Mouse (Mus musculus) midbrain, embryonic 16.5 days (tissue): ENCODE results near the gene Fam172a. TPM values are rescaled to one million over a fixed set of nuclear protein-coding genes. Genes with fewer than 3 reads are reported as not detected.
A peak's percentile ranks its signal among the peaks of the same experiment; 100 is the strongest.

ENCODE experiments used
- ATAC-seq: fragments of 200-750 bp; cut with Nextera tagmentation; 2 replicates; pipeline ENCODE4 v1.8.0; 2017; ENCODE audit warnings: moderate TSS enrichment
- H3K27ac ChIP-seq: fragments of 300-500 bp; sonication (generic); 2 replicates; pipeline ENCODE4 v1.5.1; 2014; ENCODE audit warnings: mild to moderate bottlenecking, low read length, mixed read lengths
- H3K27me3 ChIP-seq: fragments of 300-500 bp; sonication (generic); 2 replicates; pipeline ENCODE4 v1.6.1; 2014; ENCODE audit warnings: low read depth, low read length, mixed read lengths; ENCODE audit not compliant: control insufficient read depth, insufficient read depth
- H3K36me3 ChIP-seq: fragments of 300-500 bp; sonication (generic); 2 replicates; pipeline ENCODE4 v1.6.1; 2014; ENCODE audit warnings: mild to moderate bottlenecking, low read length, moderate library complexity, mixed read lengths; ENCODE audit not compliant: control insufficient read depth, insufficient read depth
- H3K4me1 ChIP-seq: fragments of 300-500 bp; sonication (generic); 2 replicates; pipeline ENCODE4 v1.6.1; 2014; ENCODE audit warnings: mild to moderate bottlenecking, low read length, mixed read lengths; ENCODE audit not compliant: control insufficient read depth, insufficient read depth
- H3K4me2 ChIP-seq: fragments of 300-500 bp; sonication (generic); 2 replicates; pipeline ENCODE4 v1.6.1; 2014; ENCODE audit warnings: mild to moderate bottlenecking, low read length, mixed read lengths
- H3K4me3 ChIP-seq: fragments of 300-500 bp; sonication (generic); 2 replicates; pipeline ENCODE4 v1.5.1; 2014; ENCODE audit warnings: low read depth, mild to moderate bottlenecking, low read length, moderate library complexity, mixed read lengths
- H3K9ac ChIP-seq: fragments of 300-500 bp; sonication (generic); 2 replicates; pipeline ENCODE4 v1.6.1; 2014; ENCODE audit warnings: low read depth, low read length, mixed read lengths
- H3K9me3 ChIP-seq: fragments of 300-500 bp; sonication (generic); replicated peaks from 2 replicates; pipeline ENCODE4 v1.6.1; 2014; ENCODE audit warnings: mild to moderate bottlenecking, low read length, mixed read lengths; ENCODE audit not compliant: control insufficient read depth, poor library complexity, severe bottlenecking
- WGBS: fragments of 180-500 bp; shearing (Covaris S2); extraction: QIAGEN DNeasy Blood & Tissue Kit; methylation state at CpG from one replicate; pipeline ENCODE4 v1.1.7; 2014; 5-methylcytosine and 5-hydroxymethylcytosine counted together
- polyA plus RNA-seq: library from polyadenylated mRNA; unstranded; fragments of >200 nt; fragmentation: Nextera tagmentation; extraction: Ambion mirVana; gene quantifications from 2 replicates; pipeline ENCODE4 v1.2.1, GENCODE M21; 2015

The Fam172a gene
- polyA plus RNA-seq, 1 experiment from 2014 or later = 43.0 TPM

DNA sequence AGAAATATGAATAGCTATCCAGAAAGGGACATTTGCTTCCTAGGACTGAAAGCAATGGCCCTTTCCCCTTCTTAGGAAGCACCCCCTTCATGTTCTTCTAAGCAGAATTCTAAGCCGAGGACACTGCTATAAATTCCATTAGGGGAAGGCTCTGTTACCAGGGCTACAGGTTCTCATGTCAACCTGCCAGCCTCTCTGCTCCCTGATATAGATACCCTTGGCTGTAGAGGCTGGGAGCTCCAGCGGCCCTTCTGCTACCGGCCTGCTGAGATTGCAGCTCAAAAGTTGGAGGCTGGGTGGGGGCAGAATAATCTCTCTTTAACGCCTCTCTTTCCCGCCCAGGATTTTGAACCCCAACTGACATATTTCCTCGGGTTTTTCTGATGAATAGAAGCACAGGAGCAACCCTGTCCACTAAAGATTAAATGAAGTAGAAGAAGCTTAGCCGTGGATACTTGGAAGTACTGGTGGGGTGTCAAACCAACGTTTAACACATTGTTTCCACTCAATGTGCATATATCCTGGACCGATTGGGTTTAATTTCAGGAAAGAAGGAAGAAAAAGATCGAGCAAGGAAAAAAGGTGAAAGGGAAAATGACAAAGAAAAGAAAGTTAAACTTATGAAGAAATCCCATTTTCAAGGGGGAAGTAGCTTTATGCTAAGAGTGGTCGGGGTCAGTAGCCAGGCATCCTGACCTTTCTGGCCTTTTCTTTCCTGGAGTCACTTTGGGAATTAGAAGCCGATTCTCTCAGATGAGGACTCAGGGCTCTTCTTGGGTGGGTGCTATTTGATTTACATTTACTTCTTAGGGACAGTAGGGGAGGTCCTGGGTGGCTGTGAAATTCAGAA, 506.2 kb downstream of the Fam172a start:
- Histone ChIP-seq H3K4me1 (peaks cover 31% of the 10 kb centered on the region), H3K4me2 (peak overlapping the region; percentile 39), H3K9ac (peak overlapping the region; percentile 12; the same call in 1 of the 2 replicates), H3K27me3 (no peaks in the 10 kb centered on the region; the same call in 1 of the 2 replicates), H3K27ac (peak overlapping the region; percentile 14; the same call in 1 of the 2 replicates), H3K9me3 (no peaks in the 10 kb centered on the region), H3K4me3 (no peak overlapping the region), H3K36me3 (no peaks in the 10 kb centered on the region)
- ATAC-seq = no peak
- WGBS = 14% methylated on average over 12 of the region's 12 CpGs

GRCm38 (mm10) chr13:78208689-78209410, 507.0 kb downstream of the Fam172a start:
- 14% methylated on average over 14 of the region's 14 CpGs for WGBS
- H3K4me2 ChIP-seq = peak overlapping the region; percentile 72
- H3K4me1 ChIP-seq = peaks cover 31% of the 10 kb centered on the region
- peak overlapping the region; percentile 48; the same call in 1 of the 2 replicates for H3K27ac ChIP-seq
- no peaks in the 10 kb centered on the region; the same call in 1 of the 2 replicates for H3K27me3 ChIP-seq
- no peak overlapping the region; the same call in 1 of the 2 replicates for H3K4me3 ChIP-seq
- H3K9me3 ChIP-seq = no peaks in the 10 kb centered on the region
- H3K9ac ChIP-seq = 0 out of 2 replicates have a peak overlapping the region, but pooled peaks have one; percentile 32
- no peak for ATAC-seq
- H3K36me3 ChIP-seq = no peaks in the 10 kb centered on the region

- no peaks in the 10 kb centered on the region for H3K9me3 ChIP-seq
- H3K4me2 ChIP-seq = peak overlapping the region; percentile 72
- H3K4me1 ChIP-seq = peaks cover 23% of the 10 kb centered on the region
- H3K4me3 ChIP-seq = peak overlapping the region; percentile 36
- no peaks in the 10 kb centered on the region; the same call in 1 of the 2 replicates for H3K27me3 ChIP-seq
- H3K36me3 ChIP-seq = no peaks in the 10 kb centered on the region
- H3K9ac ChIP-seq = peak overlapping the region; percentile 47
- no peak for ATAC-seq
- H3K27ac ChIP-seq = peak overlapping the region; percentile 68
- WGBS = 1% methylated on average over 12 of the region's 12 CpGs
Observed at GRCm38 (mm10) chr13:78209611-78210028, 507.8 kb downstream of the Fam172a start.

- ATAC-seq = peak; percentile 60
- Histone ChIP-seq H3K36me3 (no peaks in the 10 kb centered on the region), H3K4me1 (peaks cover 20% of the 10 kb centered on the region; the same call in 1 of the 2 replicates), H3K4me2 (peak overlapping the region; percentile 72), H3K27me3 (no peaks in the 10 kb centered on the region; the same call in 1 of the 2 replicates), H3K4me3 (peak overlapping the region; percentile 36), H3K27ac (peak overlapping the region; percentile 68), H3K9ac (peak overlapping the region; percentile 47), H3K9me3 (no peaks in the 10 kb centered on the region)
- WGBS = under 1% methylated on average over 38 of the region's 38 CpGs
Observed at GRCm38 (mm10) chr13:78210029-78210747, 508.4 kb downstream of the Fam172a start.

DNA sequence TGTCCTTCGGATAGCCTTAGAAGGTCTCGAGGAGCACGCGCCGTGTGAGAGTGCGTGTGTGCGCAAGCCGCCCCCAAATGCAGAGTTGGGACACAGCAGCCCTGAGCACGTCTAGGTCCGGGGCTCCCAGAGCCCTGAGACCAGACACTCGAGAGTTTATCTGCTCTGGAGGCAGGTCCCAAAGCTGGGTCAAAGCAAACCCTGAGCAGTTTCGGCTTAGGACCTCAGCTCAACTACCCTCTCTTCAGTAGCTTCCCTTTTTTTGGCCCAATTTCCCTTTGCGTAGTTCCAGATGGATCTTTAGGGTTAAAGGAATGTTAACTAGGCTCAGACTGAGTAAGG, 508.9 kb downstream of the Fam172a start:
- peak overlapping the region; percentile 68 for H3K27ac ChIP-seq
- peaks cover 16% of the 10 kb centered on the region; the same call in 1 of the 2 replicates for H3K4me1 ChIP-seq
- peak overlapping the region; percentile 47 for H3K9ac ChIP-seq
- H3K9me3 ChIP-seq = no peaks in the 10 kb centered on the region
- H3K36me3 ChIP-seq = no peaks in the 10 kb centered on the region
- H3K27me3 ChIP-seq = no peaks in the 10 kb centered on the region; the same call in 1 of the 2 replicates
- peak overlapping the region; percentile 36 for H3K4me3 ChIP-seq
- ATAC-seq = peak; percentile 49
- 11% methylated on average over 13 of the region's 13 CpGs for WGBS
- peak overlapping the region; percentile 72 for H3K4me2 ChIP-seq

DNA sequence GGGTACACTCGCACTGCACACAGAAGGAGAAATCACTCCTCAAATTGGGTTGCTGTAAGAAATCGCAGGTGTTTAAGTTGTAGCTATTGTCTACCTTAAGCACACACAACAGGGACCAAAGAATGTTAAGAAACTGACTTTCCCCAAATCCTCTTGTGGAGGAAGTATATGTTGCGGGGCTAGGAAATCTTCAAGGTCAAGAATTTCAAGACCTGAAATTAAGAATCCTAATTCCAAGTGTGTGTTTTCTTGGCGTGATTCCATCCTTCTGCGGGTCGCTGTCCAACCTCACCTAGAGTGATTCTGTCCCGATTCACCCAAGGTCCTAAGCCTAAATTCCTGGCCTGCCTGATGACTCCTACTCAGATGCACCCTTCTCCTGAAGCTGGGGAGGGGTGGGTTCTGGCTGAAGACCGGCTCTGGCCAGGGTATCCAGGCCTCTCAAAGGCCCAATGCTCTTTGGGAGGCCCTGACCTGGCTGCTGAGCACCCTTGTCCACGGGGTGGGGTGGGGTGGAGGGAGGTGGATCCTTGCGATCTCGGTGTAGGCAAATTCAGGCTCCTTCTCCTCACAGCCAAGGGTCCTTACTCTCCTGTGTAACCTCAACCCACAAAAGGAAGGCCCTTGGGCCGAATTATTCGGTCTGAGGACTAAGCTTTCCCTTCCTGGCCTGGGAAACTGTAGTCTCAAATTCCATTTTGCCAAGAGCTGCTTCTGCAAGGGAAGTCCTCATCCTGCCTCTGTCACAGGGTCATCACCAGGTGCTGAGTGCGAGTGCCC, 509.6 kb downstream of the Fam172a start:
- H3K36me3 ChIP-seq = no peaks in the 10 kb centered on the region
- H3K9me3 ChIP-seq = no peaks in the 10 kb centered on the region
- no peak overlapping the region for H3K4me3 ChIP-seq
- WGBS = 38% methylated on average over 14 of the region's 14 CpGs
- no peak overlapping the region for H3K9ac ChIP-seq
- H3K27me3 ChIP-seq = no peaks in the 10 kb centered on the region; the same call in 1 of the 2 replicates
- H3K4me2 ChIP-seq = peak overlapping the region; percentile 72; the same call in 1 of the 2 replicates
- peaks cover 16% of the 10 kb centered on the region; the same call in 1 of the 2 replicates for H3K4me1 ChIP-seq
- no peak for ATAC-seq
- H3K27ac ChIP-seq = peak overlapping the region; percentile 68; the same call in 1 of the 2 replicates

GRCm38 (mm10) chr13:78212111-78212510, 510.3 kb downstream of the Fam172a start:
- Histone ChIP-seq H3K9me3 (no peaks in the 10 kb centered on the region), H3K27me3 (no peaks in the 10 kb centered on the region; the same call in 1 of the 2 replicates), H3K36me3 (no peaks in the 10 kb centered on the region), H3K4me2 (no peak overlapping the region), H3K4me3 (no peak overlapping the region), H3K4me1 (peaks cover 16% of the 10 kb centered on the region; the same call in 1 of the 2 replicates), H3K27ac (no peak overlapping the region), H3K9ac (no peak overlapping the region)
- WGBS = 57% methylated on average over 15 of the region's 15 CpGs
- ATAC-seq = no peak

DNA sequence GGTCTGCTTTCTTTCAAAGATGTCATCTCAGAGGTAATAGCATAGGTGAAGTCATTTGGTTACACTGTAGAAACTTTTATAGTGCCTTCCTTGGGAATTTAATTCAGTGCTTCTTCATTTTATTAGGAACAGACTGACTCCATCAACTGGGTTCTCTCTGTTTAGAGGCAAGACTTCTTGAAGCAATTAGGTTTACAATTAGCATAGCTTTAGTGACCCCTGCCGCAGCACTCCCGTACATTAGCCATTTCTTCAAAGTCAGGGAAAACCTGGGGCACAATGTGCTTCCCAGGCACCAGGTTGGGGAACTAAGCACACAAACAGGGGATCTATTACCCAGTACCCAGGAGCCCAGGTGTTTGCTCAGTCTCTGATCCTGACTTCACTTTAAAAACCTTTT, 511.3 kb downstream of the Fam172a start:
- 39% methylated on average over 2 of the region's 2 CpGs for WGBS
- Histone ChIP-seq H3K4me1 (peaks cover 14% of the 10 kb centered on the region; the same call in 1 of the 2 replicates), H3K4me3 (no peak overlapping the region), H3K9ac (no peak overlapping the region), H3K36me3 (no peaks in the 10 kb centered on the region), H3K9me3 (no peaks in the 10 kb centered on the region), H3K27ac (no peak overlapping the region), H3K27me3 (no peaks in the 10 kb centered on the region; the same call in 1 of the 2 replicates), H3K4me2 (no peak overlapping the region)
- ATAC-seq = no peak
